Mouse (Mus musculus) olfactory bulb, adult 2 months (tissue): ENCODE data around the gene Hoxb6.

Experiments
- CTCF ChIP-seq: fragments of 200-500 bp; IDR thresholded peaks from 2 replicates; pipeline ENCODE4 v1.5.1; 2012; ENCODE audit warnings: low read depth, mild to moderate bottlenecking, low read length, moderate library complexity; ENCODE audit not compliant: insufficient read depth
- POLR2A ChIP-seq: fragments of 200-500 bp; IDR thresholded peaks from 2 replicates; pipeline ENCODE4 v1.6.1; 2012; ENCODE audit warnings: mild to moderate bottlenecking, low read depth, low read length, moderate library complexity; ENCODE audit not compliant: insufficient read depth

DNA sequence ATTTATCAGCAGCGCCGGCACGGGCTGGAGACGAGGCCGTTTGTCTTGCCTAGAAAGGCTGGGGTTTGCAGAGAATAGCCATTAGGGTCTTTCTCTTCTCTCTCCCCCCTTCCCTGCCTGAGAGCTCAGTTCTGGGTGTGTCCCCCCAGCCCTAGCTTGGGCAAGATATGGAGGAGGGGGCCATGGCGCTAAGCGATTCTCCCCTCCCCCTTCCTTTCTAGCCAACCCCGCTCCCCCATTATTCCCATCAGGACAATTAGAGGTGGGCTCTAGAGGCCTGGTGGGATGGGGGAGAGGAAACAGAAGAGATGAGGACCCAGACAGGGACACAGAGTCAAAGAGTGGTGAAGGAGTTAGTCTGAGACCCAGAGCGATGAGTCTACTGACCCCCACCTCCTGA is 4.9 kb upstream of the Hoxb6 start:
- TF ChIP-seq CTCF (no peak), POLR2A (no peak)
